Mouse (Mus musculus): ENCODE measurements around the gene Rassf1. TPM values are rescaled to one million over a fixed set of nuclear protein-coding genes. Genes with fewer than 3 reads are reported as not detected.

Rassf1 gene
- total and polyA plus RNA-seq, 3 experiments: 11.6 to 17.7 (median 15.3) TPM

DNA sequence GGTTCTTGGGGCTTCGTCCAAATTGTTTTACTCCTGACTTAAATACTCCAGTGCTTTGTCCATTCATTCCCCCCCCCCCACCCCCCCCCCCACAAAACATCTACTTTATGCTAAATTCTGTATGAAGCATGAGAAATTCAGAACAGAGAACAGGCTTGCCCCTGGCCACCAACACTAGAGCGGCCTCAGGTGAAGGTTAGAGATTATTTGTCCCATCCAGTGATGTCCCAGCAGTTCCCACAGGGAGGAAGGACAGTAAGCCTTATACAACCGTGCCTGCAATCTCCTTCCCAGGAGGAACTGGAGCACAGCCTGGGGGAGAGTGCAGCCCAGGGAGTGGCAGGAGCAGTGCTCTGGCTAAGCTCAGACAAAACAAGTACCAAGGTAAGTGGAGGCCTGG, 27.2 kb downstream of the Rassf1 start, which contains the start of gene Naa80:
Naa80 (plus strand) TSS at position 301 of the 400 bp plus-strand sequence.
- H3K4me1 ChIP-seq (ENCODE audit: control insufficient read depth in 1 of 2, insufficient read depth in 2 of 2): peaks cover 17 to 43% of the 10 kb centered on the region in 2 experiments
- dilution Hi-C loops (cut with MboI; ENCODE audit: extremely low pct_ligation_motif_present, extremely low pct_unique_long_range_greater_than_20kb, low sequenced_read_pairs) (no loop called here), in situ Hi-C loops (cut with MboI; ENCODE audit: low pct_ligation_motif_present, low pct_unique_long_range_greater_than_20kb, low sequenced_read_pairs) (no loop called here)
- H3K27ac ChIP-seq (ENCODE audit: insufficient read depth, low read depth): no peak within 1 kb of the TSS
- no peak within 1 kb of the TSS for H3K4me3 ChIP-seq (replicated peaks in 1 of 3; ENCODE audit: low read depth in 2 of 3, low read length in 2 of 3, poor library complexity in 1 of 3)
- H3K4me2 ChIP-seq (ENCODE audit: insufficient read depth, low read depth, poor library complexity, severe bottlenecking): no peak within 1 kb of the TSS
- TF ChIP-seq TBP (conservative IDR thresholded peaks at IDR 0.05; ENCODE audit: low read depth, low read length) (no peak), ZMIZ1 (IDR thresholded peaks at IDR 0.05; ENCODE audit: low read depth, low read length) (no peak), ETS1 (conservative IDR thresholded peaks at IDR 0.05; ENCODE audit: low read depth, low read length) (no peak), JUN (IDR thresholded peaks at IDR 0.05; ENCODE audit: insufficient read depth, low read depth, low read length) (no peak), SMC3 (IDR thresholded peaks at IDR 0.05; ENCODE audit: low read depth, low read length) (no peak), UBTF (IDR thresholded peaks at IDR 0.05; ENCODE audit: low read depth, low read length) (no peak), USF2 (conservative IDR thresholded peaks at IDR 0.05; ENCODE audit: low read depth, low read length) (no peak), NRF1 (IDR thresholded peaks at IDR 0.05; ENCODE audit: low read depth, low read length) (no peak), MYC (IDR thresholded peaks at IDR 0.05; ENCODE audit: low read depth, low read length) (no peak), RAD21 (IDR thresholded peaks at IDR 0.05; ENCODE audit: low read depth, low read length) (no peak), HCFC1 (IDR thresholded peaks at IDR 0.05; ENCODE audit: low read depth, low read length) (no peak), PAX5 (IDR thresholded peaks at IDR 0.05; ENCODE audit: low read length) (no peak)
- no peaks in the 10 kb centered on the region for H3K79me2 ChIP-seq (replicated peaks; ENCODE audit: control insufficient read depth, extremely low read depth, insufficient read depth, poor library complexity, severe bottlenecking)
- no peaks in the 10 kb centered on the region for H3K9me3 ChIP-seq (replicated peaks; ENCODE audit: low read length)
- DNase-seq (ENCODE audit: extremely low read depth): no peak
- H3K27me3 ChIP-seq (replicated peaks): no peaks in the 10 kb centered on the region
- H3K9ac ChIP-seq (ENCODE audit: insufficient read depth, low read depth): no peak within 1 kb of the TSS
- H3K36me3 ChIP-seq (replicated peaks in 1 of 2; ENCODE audit: control insufficient read depth in 1 of 2, insufficient read depth in 1 of 2, low read length in 1 of 2): peaks cover 8 to 20% of the 10 kb centered on the region in 2 experiments

DNA sequence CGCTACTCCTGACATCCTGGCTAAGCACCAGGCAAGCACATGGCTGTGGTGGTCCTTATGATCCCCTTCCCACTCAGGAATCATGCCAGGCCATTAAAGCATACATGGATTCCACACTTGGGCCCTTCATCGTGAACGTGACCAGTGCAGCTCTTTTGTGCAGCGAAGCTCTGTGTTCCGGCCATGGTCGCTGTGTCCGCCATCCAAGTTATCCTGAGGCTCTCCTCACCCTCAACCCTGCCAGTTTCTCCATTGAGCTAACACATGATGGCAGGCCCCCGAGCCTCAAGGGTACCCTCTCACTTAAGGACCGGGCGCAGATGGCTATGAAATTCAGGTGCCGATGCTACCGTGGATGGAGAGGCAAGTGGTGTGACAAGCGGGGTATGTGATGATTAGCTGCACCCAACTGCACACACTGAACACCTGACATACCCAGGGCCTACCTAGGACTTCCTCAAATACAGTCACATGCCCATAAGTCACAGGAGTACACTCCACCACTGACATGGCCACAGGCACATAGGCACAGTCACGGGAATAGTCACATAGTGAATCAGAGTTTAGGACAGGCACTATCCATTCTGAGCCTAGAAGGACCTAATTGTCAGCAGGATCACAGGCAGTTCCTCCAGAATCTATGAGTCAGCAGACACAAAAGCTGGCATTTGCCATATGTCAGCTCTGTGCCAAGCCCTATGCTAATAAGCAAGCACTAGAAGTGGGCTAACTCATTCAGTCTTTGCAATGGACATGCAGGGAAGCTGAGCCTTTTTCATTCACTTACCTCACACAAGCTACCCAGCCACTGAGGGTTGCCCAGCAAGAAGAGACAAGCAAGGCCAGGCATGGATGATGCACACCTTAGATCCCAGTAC, 27.9 kb downstream of the Rassf1 start:
- in situ Hi-C loops (cut with MboI; ENCODE audit: low pct_ligation_motif_present, low pct_unique_long_range_greater_than_20kb, low sequenced_read_pairs) (no loop called here), dilution Hi-C loops (cut with MboI; ENCODE audit: extremely low pct_ligation_motif_present, extremely low pct_unique_long_range_greater_than_20kb, low sequenced_read_pairs) (no loop called here)
- Histone ChIP-seq H3K27ac (ENCODE audit: insufficient read depth, low read depth) (no peak overlapping the region), H3K79me2 (replicated peaks; ENCODE audit: control insufficient read depth, extremely low read depth, insufficient read depth, poor library complexity, severe bottlenecking) (no peaks in the 10 kb centered on the region), H3K9ac (ENCODE audit: insufficient read depth, low read depth) (no peak overlapping the region), H3K4me1 (ENCODE audit: control insufficient read depth in 1 of 2, insufficient read depth in 2 of 2) (peaks cover 17 to 43% of the 10 kb centered on the region in 2 experiments), H3K27me3 (replicated peaks) (no peaks in the 10 kb centered on the region), H3K36me3 (replicated peaks in 1 of 2; ENCODE audit: control insufficient read depth in 1 of 2, insufficient read depth in 1 of 2, low read length in 1 of 2) (peaks cover 8 to 24% of the 10 kb centered on the region in 2 experiments), H3K4me3 (replicated peaks in 1 of 3; ENCODE audit: low read depth in 2 of 3, low read length in 2 of 3, poor library complexity in 1 of 3) (no peak overlapping the region), H3K4me2 (ENCODE audit: insufficient read depth, low read depth, poor library complexity, severe bottlenecking) (no peak overlapping the region), H3K9me3 (replicated peaks; ENCODE audit: low read length) (no peaks in the 10 kb centered on the region)
- no peak for DNase-seq (ENCODE audit: extremely low read depth)
- TF ChIP-seq UBTF (IDR thresholded peaks at IDR 0.05; ENCODE audit: low read depth, low read length) (no peak), JUND (conservative IDR thresholded peaks at IDR 0.05; ENCODE audit: low read depth, low read length) (no peak), MYC (IDR thresholded peaks at IDR 0.05; ENCODE audit: low read depth, low read length) (no peak), CTCF (conservative IDR thresholded peaks at IDR 0.05 in 1 of 2, IDR thresholded peaks at IDR 0.05 in 1 of 2; ENCODE audit: low read depth in 2 of 2, low read length in 2 of 2) (no peak), ZMIZ1 (IDR thresholded peaks at IDR 0.05; ENCODE audit: low read depth, low read length) (no peak), SMC3 (IDR thresholded peaks at IDR 0.05; ENCODE audit: low read depth, low read length) (no peak), RAD21 (IDR thresholded peaks at IDR 0.05; ENCODE audit: low read depth, low read length) (no peak), NRF1 (IDR thresholded peaks at IDR 0.05; ENCODE audit: low read depth, low read length) (no peak), RCOR1 (conservative IDR thresholded peaks at IDR 0.05; ENCODE audit: low read depth, low read length) (no peak), MAFK (IDR thresholded peaks at IDR 0.05; ENCODE audit: insufficient replicate concordance, low read length) (no peak)
